Mouse (Mus musculus) gastrocnemius, adult 2 months (tissue): ENCODE measurements around the gene Osbpl3. TPM values are rescaled to one million over a fixed set of nuclear protein-coding genes. Genes with fewer than 3 reads are reported as not detected.

Experiments
- DNase-seq: peaks from one replicate; pipeline ENCODE4 v3.0.0; 2022
- H3K27ac ChIP-seq: fragments of 200-600 bp; 2 replicates; pipeline ENCODE4 v1.8.1; 2022; ENCODE audit warnings: mild to moderate bottlenecking
- H3K4me3 ChIP-seq: fragments of 200-600 bp; 2 replicates; pipeline ENCODE4 v1.8.1; 2022; ENCODE audit warnings: mild to moderate bottlenecking, moderate library complexity
- CTCF ChIP-seq: fragments of 200-600 bp; IDR thresholded peaks from 2 replicates; pipeline ENCODE4 v1.8.1; 2022; ENCODE audit warnings: antibody characterized with exemption, mild to moderate bottlenecking, moderate library complexity
- intact Hi-C: fragments of 180-260 bp; cut with DNase I; formaldehyde crosslinking; loops from one replicate; pipeline ENCODE4 v1.15.1; 2025
- long read RNA-seq, 2 experiments: library from polyadenylated mRNA; stranded (forward); transcript quantifications; one replicate each; pipeline ENCODE4 v2.0.0; 2021
- total RNA-seq, 2 experiments: library from RNA; stranded (reverse); gene quantifications; 2 replicates each; pipeline ENCODE4 v1.2.3; 2021

The Osbpl3 gene
- 1 to 10 TPM; 2.2 to 3.3 TPM for total RNA-seq
- long read RNA-seq, experiment 1: 0 reads
- long read RNA-seq, experiment 2: 0 reads

DNA sequence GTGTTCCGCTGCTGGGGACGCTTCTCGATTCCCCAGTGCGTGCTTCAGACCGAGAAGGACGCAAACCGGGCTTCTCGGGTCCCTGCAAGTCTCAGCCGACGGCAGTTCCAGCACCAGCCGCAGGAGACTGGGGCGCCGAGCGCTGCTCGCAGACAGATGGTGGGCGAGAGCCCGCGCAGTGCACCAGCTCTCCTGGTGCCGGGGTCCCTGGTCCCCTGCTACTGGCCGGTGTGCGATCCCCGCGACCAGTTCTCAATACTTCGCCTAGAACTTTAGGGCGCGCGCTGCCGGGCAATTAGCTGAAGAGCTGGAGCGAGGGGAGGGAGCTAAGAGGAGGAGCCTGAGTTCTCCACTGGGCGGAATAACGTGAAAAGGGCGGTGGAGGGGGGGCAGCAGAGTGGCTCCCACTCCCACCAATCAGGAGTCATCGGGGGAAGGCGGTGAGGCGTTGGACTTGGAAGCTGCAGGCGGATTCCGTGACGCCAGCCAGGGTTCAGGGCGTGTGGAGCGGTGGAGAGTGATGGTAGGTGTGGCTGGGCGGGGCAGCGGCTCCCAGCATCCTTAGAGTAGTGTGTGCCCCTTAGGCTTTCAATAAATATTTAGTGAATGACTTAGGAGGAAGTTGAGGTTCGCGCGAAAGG is at the start of gene Osbpl3:
Gene Osbpl3, minus strand, starts transcription at position 373 of the 641 bp plus-strand sequence.
- intact Hi-C loops: loop anchor here (2.0 kb wide), 1 partner anchor 149 kb away; no protein-coding TSS in a partner anchor
- Histone ChIP-seq H3K27ac (peak within 1 kb of the TSS; percentile 79), H3K4me3 (peak within 1 kb of the TSS; percentile 89)
- peak; percentile 54 for TF ChIP-seq CTCF
- peak; percentile 92 for DNase-seq

DNA sequence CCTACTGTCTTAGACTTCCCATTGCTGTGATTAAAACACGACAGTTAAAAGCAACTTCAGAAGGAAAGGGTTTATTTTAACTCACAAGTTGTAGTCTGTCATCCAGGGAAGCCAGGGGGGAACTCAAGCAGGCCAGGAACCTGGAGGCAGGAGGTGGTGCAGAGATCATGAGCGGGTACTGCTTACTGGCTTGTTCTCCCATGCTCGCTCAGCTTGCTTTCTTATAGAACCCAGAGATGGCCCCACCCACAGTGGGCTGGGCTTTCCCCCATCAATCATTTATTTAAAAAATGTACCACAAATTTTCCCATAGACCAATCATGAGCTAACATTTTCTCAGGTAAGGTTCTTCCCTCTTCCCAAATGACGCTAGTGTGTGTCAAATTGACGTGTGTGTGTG is 49.5 kb upstream of the Osbpl3 start:
- no peak for DNase-seq
- intact Hi-C loops: no loop called here
- Histone ChIP-seq H3K27ac (no peak overlapping the region), H3K4me3 (no peak overlapping the region)
- no peak for TF ChIP-seq CTCF

DNA sequence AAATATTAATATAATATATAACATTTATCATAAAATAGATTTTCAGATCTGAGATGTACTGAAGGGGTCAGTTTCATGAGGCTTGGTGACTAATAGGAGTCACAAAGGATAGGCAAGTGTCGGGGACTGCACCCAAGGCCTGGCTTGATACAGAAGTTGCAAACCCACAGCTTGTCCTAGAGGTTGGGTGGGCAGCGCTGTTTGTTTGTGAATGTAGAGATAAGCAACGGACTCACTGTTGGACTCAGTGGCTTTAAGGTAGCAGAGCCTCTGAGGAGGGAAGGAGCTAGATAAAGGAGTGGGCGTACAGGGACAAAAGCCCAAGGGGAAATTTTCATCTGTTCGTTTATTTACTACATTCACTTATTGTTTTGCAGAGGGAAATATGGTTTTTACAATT is 48.7 kb upstream of the Osbpl3 start:
- no peak for TF ChIP-seq CTCF

DNA sequence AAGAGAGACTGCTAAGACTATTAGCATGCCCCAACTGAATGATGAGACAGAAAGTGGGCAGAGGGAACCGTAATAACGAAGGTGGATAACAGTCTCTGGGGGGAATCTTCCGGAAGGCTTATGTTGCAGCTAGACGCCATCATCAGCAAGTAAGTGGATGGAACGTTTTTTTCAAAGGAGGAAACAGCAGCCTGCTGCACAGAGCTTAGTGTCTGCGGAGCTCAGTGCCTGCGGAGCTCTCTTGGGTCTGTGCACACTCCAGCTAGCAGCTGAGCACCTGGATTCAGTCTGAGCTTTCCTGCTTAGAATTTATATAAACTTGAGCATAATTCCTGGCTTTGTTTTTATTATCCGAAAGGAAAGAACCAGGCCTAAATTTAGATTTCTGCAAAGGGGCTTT is 47.8 kb upstream of the Osbpl3 start:
- DNase-seq: no peak
- H3K4me3 ChIP-seq: no peak overlapping the region
- intact Hi-C loops: no loop called here
- no peak overlapping the region for H3K27ac ChIP-seq
- no peak for TF ChIP-seq CTCF

More for the DNA sequence above, 48.7 kb upstream of the Osbpl3 start:
- Histone ChIP-seq H3K4me3 (no peak overlapping the region), H3K27ac (no peak overlapping the region)
- intact Hi-C loops: no loop called here
- no peak for DNase-seq

DNA sequence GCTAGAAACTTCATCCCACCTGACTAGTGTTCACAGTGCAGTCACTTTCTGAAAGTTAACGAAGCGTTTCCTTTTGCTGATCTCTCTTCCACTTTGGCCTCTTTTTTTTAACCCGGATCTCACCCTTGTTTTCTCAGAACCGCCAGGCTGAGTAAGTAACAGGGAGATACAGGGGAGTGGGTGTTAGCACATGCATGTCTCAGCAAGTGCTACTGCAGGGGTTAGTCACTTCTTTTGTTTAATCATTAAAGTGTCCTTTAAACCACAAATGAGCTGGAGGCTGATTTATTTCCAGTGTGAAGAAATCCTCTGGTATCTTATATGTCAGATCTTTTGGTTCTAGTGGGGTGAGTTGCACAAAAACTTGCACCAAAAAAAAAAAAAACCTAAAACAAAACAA is 47.0 kb upstream of the Osbpl3 start:
- TF ChIP-seq CTCF: no peak
- Histone ChIP-seq H3K4me3 (no peak overlapping the region), H3K27ac (no peak overlapping the region)
- no peak for DNase-seq
- intact Hi-C loops: no loop called here

DNA sequence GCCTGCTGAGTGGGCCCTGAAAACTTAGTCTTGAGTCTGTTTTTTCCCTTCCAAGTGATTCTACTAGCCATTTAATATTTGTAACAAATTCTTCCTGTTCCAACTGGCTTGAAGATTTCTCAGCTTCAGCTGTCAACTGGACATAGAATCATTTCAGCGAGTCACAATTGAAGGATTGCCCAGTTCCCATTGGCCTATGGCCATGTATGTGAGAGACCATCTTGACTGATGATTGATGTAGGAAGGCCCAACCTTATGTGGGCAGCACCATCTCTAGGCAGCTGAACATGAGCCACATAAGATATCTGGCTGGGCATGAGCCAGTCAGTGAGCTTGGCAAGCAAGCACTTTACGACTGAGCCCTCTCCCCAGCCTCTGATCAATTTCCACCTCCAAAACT is 42.3 kb upstream of the Osbpl3 start:
- no peak for DNase-seq

DNA sequence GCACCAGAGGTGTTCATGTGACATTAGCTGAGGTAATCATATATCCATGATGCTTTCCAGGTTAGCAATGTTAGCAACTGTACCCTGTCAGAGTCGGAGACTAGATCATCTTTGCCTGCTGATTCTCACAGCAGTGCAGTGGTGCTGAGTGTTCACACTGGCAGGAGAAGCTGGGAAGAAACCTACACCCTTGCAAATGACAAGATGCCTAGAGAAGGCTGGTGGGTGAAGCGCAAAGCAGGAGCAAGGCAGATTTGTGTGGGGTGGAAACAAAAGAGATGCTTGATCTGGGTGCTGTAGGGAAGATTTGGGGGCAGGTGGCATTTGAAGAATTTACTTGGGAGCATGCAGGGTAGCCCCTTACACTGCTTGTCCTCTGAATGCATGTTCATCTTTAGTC is 34.5 kb upstream of the Osbpl3 start:
- intact Hi-C loops: no loop called here
- TF ChIP-seq CTCF: no peak
- no peak for DNase-seq
- Histone ChIP-seq H3K4me3 (no peak overlapping the region), H3K27ac (no peak overlapping the region)

More for the DNA sequence above, 42.3 kb upstream of the Osbpl3 start:
- no peak overlapping the region for H3K4me3 ChIP-seq
- intact Hi-C loops: no loop called here
- H3K27ac ChIP-seq: no peak overlapping the region
- TF ChIP-seq CTCF: no peak

DNA sequence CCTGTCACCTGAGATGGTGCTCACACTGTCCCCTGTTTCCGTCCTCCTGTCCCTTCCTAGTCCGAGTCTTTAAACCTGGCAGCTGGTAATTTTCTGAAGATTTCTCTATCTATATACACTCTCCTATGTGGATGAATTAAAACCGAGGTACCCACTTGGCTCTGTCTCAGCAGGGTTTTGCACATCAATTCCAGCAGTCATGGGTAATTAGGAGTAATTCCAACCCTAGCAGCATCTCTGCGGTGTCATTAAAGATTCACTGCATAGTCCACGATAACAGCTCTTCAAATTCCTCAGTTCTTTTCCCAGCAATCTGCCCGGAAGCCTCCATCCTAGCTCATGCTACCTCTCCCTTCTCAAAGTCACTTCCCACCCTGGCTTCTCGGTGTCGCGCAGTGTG is 33.4 kb upstream of the Osbpl3 start:
- no peak for TF ChIP-seq CTCF
- no peak overlapping the region for H3K27ac ChIP-seq
- intact Hi-C loops: no loop called here
- H3K4me3 ChIP-seq: no peak overlapping the region
- DNase-seq: no peak

DNA sequence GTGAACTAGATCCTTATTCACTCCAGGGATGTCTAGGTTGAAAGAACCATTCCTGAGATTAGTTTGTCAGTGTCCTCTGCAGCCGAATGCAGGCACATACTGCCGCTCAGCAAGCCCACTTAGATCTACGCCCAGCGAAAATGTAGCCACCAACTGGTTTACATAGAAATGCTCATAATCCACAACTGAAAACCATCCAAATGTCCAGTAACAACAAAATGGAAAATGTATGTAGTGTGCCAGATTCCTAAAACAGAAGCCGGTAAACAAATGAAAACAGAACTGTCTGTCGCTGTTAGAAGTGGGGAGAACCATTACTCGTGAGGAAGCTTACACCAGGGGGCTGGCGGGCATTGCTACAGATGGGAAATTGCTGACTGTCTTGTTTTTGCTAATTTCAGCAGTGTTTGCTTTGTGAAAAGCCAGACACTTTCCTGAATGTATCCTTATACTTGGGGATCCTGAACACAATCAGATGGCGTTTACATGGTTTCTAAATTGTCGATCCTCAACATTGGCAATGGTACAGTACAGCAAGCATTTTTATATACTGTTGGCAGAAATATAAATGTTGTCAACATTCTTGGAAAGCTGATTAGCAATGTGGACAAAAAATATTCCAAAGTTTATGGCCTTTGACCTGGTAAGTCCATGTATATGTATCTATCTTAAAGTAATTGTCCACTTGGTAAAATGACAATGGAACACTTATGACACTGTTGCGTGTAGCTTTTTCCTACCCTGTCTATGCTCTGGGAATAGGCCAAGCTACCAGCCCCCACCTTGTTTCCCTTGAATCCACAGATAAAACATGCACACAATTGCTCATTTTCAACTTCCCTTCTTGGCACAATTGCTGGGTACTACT is 30.3 kb upstream of the Osbpl3 start:
- no peak for DNase-seq
- Histone ChIP-seq H3K4me3 (no peak overlapping the region), H3K27ac (no peak overlapping the region)
- intact Hi-C loops: no loop called here
- no peak for TF ChIP-seq CTCF

DNA sequence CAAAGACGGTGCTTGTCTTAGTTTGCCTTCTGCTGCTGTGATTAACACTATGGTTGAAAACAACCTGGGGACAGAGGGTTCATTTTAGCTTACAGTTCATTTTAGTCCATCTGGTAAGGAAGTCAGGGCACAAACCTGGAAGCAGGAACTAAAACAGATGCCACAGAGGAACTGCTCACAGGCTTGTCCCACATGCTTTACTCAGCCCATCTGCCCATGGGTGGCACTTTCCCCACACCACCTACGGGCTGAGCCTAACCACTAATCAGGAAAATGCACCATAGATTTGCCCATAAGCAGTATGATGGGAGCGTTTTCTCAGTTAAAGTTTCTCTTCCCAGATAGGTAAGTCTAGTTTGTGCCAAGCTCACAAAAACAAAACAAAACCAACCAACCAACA is 27.4 kb upstream of the Osbpl3 start:
- Histone ChIP-seq H3K4me3 (no peak overlapping the region), H3K27ac (no peak overlapping the region)
- TF ChIP-seq CTCF: no peak
- intact Hi-C loops: no loop called here
- no peak for DNase-seq

DNA sequence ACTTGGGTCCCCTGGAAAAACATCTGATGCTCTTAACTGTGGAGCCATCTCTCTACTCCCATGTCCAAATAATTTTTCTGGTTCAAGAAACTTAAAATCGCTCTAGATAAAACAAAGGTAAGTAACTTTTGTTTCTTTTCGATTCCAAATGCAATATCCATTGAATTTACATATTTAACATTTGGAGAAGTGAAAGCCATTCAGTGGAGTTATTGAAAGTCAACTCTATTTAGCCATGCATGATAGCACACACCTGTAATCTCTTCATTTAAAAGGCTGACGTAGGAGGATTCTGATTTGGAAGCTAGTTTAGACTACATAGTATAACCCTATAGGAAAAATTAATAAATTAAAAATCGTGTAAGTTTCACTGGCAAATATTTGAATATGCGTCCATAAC is 25.5 kb upstream of the Osbpl3 start:
- Histone ChIP-seq H3K27ac (no peak overlapping the region), H3K4me3 (no peak overlapping the region)
- TF ChIP-seq CTCF: no peak
- intact Hi-C loops: no loop called here
- no peak for DNase-seq

DNA sequence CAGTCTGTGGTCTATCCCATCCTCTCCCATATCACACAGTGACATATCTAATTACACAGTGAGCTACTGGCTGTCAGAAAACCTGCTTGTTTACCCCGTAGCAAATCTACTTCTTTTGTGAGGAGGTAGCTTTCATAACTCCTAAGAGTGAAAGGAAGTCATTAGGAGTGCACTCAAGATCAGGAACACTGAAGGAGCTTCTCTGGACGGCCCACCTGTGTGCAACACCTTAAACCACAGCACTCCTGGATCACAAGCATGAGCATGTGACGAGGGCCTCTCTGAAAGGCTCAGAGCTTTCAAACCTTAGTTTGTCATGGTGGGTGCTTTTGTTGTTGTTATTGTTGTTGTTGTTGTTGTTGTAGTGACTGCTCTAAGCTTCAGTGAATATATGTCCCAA is 10.4 kb upstream of the Osbpl3 start:
- intact Hi-C loops: no loop called here
- Histone ChIP-seq H3K27ac (no peak overlapping the region), H3K4me3 (no peak overlapping the region)
- no peak for TF ChIP-seq CTCF
- no peak for DNase-seq

DNA sequence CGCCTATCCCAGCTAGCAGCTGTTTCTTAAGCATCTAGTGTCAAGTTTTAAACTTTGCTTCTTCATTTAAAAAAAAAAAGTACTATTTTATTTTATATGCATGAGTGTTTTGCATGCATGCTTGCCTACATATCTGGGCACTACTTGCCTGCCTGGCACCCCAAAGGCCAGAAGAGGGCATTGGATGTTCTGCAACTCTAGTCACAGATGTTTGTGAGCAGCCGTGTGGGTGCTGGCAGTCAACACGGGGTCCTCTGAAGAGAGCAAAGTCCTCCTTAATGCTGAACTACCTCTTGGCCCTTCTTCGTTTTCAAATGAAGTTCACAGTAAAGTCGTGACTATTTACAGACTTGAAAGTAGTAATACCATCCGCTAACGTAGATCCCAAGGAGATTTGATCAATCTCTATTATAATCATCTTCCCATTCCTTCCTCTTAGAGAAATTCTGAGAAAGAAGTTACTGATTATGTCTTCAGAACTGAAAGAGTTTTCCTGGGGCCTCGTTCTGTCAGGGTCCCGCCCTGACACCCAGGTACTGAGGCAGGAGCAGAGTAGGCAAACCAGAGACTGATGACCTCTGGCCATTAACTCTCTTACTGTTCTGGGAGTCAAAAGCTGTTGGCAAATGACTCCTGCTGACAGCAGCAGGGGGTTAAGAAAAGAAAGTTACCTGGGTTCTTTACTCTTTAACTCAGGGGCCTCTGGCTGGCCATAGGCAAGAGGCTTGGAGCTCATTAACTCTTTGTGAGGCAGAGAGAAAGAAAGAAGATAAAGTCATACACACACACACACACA is 8.9 kb upstream of the Osbpl3 start:
- Histone ChIP-seq H3K4me3 (no peak overlapping the region), H3K27ac (no peak overlapping the region)
- TF ChIP-seq CTCF: no peak
- DNase-seq: no peak
- intact Hi-C loops: no loop called here
